Mouse (Mus musculus) bone marrow macrophage, adult 2 months (primary cell): ENCODE results near the gene Cmtm1. TPM values are rescaled to one million over a fixed set of nuclear protein-coding genes. Genes with fewer than 3 reads are reported as not detected.
"Not testable (repeated sequence)": the region's sequence is repeated elsewhere in the genome, so short reads cannot be mapped to it uniquely, and the experiment has no call there.

Source experiments
- H3K27ac ChIP-seq: 2 replicates; pipeline ENCODE4 v1.5.1; 2012; ENCODE audit warnings: low read depth, low read length; ENCODE audit not compliant: insufficient read depth
- H3K4me1 ChIP-seq: 2 replicates; pipeline ENCODE4 v1.6.1; 2012; ENCODE audit warnings: low read length; ENCODE audit not compliant: control insufficient read depth, insufficient read depth
- H3K4me3 ChIP-seq: 2 replicates; pipeline ENCODE4 v1.5.1; 2012; ENCODE audit warnings: mild to moderate bottlenecking, low read length, moderate library complexity; ENCODE audit not compliant: insufficient read depth
- CTCF ChIP-seq: IDR thresholded peaks from 2 replicates; pipeline ENCODE4 v1.5.1; 2012; ENCODE audit warnings: low read depth, mild to moderate bottlenecking, low read length, moderate library complexity
- POLR2A ChIP-seq: IDR thresholded peaks from 2 replicates; pipeline ENCODE4 v1.6.1; 2012; ENCODE audit warnings: mild to moderate bottlenecking, low read depth, low read length, borderline replicate concordance
- polyA plus RNA-seq: library from polyadenylated mRNA; stranded (reverse); fragments of >200 nt; gene quantifications from 2 replicates; pipeline ENCODE4 v1.2.4, GENCODE M21; 2012; ENCODE audit not compliant: missing spikeins, insufficient read depth, insufficient read length

Gene Cmtm1
- polyA plus RNA-seq, 1 experiment = not detected

DNA sequence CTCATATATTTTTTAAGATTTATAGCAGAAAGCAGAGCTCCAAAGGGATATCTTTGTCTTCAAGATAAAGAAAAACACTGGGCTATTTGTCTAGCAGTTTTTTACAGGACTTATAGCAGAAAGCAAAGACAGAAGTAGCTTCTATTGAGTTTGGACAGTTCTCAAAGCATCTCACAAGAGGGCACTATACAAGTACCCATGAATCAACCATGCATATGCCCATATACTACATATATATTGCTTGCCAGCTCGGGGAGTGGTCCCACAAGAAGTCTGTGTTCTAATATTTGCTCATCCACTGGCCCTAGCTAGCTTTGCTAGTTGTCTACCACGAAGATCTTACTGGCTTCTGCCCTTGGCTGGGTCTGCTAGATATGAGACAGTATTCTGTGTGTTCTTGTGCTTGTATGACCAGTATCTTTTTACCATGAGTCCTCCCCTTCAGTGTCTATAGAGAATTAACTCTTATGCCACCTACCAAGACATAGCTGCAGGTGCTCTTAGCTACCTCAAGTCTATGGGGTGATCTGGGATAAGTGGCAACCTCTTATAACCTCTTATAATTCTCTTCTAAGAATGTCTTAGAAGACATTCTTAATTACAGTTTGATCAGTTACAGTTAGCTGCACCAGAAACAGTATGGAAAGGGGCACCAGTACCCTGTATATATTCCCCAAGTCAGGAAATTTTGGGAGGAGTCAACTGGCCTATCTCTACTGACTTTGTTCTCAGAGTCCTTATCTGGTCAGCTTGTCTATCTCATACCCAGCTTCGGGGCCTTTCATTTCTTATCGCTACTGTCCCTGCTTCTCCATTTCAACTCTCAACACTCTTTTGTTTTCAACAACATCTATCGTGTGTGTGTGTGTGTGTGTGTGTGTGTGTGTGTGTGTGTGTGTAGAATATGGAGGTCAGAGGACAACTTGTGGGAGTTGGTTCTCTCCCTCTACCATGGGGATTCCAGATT lies 23.0 kb upstream of the Cmtm1 start:
- H3K4me3 ChIP-seq = no peak overlapping the region
- TF ChIP-seq CTCF (no peak), POLR2A (no peak)
- H3K27ac ChIP-seq = peak overlapping the region; percentile 90
- H3K4me1 ChIP-seq = peaks cover 15% of the 10 kb centered on the region

DNA sequence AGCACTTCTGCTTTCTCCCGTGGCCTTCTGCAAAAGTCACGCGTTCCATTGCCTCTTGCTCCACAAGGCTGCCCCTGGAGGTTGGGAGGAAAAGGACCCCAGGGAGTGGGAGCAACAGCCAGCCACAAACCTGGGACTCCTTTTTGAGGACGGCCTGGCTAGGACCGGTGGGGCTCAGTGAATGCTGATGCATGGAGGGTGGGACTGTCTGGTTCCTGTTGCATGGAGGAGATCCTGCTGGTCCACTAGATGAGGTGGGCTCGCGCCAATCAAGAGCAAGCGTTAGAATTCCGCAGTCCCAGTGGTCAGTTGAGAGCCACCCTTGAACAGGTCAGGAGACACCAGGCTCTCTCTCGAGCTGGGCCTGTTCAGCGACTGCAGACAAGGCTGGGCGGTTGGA lies 12.0 kb upstream of the Cmtm1 start, which contains the start of gene Cmtm2b:
Gene Cmtm2b, plus strand, starts transcription at position 301 of the 400 bp plus-strand sequence.
- not testable (repeated sequence) for H3K4me1 ChIP-seq, H3K27ac ChIP-seq

DNA sequence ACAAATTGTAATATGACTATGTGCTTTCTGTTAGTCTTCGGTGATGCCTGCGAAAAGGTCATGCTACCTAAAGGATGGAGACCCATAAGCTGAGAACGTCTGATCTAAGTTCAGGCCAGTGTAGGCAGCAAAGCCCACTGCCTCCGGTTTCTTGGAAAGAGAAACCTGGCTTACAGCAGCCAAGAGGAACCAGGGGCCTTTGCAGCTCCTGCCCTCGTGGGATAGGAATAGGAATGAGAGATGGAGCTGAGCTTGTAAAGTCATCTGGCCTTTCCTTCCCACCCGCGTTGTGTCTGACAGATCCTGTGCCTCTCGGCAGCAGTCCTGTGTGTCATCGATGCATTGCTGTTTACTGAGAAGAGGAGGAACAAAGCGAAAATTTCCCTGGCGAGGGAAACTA lies 11.3 kb upstream of the Cmtm1 start, which contains the start of gene Gm11020:
Gene Gm11020, plus strand, starts transcription at position 301 of the 400 bp plus-strand sequence.
- H3K4me1 ChIP-seq, H3K4me3 ChIP-seq, H3K27ac ChIP-seq: not testable (repeated sequence)

More for the DNA sequence above, 12.0 kb upstream of the Cmtm1 start, which contains the start of gene Cmtm2b:
- not testable (repeated sequence) for H3K4me3 ChIP-seq

DNA sequence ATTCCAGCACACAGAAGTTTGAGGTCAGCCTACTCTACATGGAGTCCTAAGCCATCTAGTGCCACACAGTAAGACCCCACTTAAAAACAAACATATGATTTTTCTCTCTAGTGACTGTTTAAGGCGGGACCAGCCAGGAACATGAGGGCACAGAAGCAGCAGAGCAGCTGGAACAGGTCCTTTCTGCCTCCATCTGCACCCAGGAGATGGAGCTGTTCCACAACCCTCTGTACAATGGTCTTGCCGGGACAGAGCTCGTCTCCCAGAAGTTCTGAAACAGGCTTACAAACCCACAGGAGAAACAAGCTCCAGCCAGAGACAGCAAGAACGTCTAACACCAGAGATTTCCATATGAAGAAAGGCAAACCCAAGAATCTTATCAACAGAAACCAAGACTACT lies 3.4 kb upstream of the Cmtm1 start:
- Histone ChIP-seq H3K27ac (no peak overlapping the region), H3K4me1 (peaks cover 2% of the 10 kb centered on the region), H3K4me3 (no peak overlapping the region)
- TF ChIP-seq POLR2A (no peak), CTCF (no peak)

DNA sequence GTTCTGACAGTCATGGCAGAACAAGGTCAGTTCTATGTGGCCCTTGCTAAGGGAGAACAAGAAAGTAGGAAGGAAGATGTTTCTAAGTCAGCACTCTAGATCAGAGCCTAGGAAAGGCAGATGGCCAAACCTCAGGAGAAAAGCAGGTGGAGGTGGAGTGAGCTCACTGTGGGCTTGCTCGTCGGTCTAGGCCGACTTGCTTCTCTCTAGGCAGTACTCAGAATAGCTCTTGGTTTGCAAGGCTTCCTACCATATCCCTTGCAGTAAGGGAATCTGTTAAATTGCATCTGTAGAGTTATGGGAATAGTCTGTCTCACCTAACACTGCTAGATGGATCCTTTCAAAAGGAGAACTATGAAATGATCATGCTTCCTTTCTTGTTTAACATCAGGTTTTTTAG lies 2.1 kb upstream of the Cmtm1 start:
- not testable (repeated sequence) for H3K27ac ChIP-seq, H3K4me3 ChIP-seq, H3K4me1 ChIP-seq

DNA sequence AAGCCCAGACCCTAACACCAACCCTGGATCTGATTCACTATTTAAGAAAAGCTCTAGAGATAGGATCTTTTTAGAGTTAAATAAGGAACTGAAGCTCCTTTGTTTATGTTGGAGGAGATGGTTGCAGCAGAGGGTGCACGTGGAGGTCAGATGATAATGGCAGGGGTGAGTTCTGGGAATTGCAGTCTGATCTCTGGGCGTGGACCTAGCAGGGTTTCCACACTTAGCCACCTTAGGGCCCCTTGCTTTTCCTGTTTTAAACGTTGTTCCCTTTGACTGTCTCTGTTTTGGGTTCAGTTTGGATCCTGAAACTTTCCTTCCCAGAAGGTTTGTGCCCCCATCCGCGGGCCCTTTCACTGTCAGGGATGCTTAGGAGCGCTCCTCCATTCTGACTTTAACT lies 1.6 kb downstream of the Cmtm1 start:
- not testable (repeated sequence) for H3K4me1 ChIP-seq, H3K27ac ChIP-seq, H3K4me3 ChIP-seq

DNA sequence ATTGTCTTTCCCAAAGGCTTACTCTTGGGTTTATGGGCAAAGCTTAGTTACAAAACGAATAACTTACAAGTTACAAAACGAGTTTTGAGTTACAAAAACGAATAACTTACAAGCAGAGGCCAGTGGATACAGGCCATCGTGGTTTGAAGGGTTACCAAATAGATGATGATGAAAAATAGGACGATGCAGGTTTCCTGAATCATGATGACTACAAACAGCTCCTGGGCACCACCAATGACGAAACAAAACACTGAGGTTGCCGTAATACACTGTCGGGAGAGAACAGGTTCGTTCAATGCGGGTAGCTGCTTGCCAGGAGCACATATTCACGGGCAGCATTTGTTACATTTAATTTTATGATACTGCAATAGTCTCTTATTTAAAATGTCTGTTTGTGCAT lies 5.0 kb downstream of the Cmtm1 start:
- TF ChIP-seq POLR2A (no peak), CTCF (no peak)
- peaks cover 3% of the 10 kb centered on the region for H3K4me1 ChIP-seq
- no peak overlapping the region for H3K4me3 ChIP-seq
- H3K27ac ChIP-seq = no peak overlapping the region

DNA sequence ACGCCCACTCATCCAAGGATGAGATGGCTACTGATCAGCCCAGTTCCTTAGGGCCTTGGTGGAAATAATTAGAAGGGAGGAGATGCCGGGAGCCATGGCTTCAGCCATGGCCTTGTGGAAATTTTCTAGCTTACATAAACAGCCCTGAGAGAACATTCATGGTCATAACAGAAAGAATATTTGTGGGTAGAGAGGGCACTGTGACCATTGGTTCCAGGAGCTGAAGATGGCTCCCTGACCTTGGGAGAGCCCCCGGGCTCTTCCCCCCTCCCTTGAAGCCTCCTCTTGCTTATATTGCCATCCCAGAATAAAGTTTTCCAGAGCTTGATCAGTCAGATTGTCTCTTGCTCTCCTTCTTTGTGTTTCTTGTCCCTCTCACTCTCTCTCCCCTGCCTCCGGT lies 7.4 kb downstream of the Cmtm1 start:
- not testable (repeated sequence) for H3K4me1 ChIP-seq, H3K4me3 ChIP-seq, H3K27ac ChIP-seq

DNA sequence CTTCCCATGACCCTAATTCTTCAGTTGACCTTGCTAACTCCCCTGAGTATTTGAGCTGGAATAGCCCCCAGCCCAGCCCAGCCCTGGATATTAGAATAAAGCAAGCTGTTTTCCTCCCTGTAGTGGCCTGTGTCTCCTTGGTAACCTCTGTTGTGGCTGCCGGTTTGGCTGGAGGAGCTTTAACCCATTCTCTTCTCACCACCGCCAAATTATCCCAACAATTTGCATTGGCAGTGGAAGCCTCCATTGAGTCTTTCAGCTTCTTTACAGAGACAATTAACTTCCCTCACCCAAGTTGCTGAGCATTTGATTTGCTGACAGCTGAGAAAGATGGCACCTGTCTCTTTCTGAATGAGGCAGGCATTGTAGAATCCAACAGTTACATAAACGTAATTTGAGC lies 8.4 kb downstream of the Cmtm1 start:
- H3K27ac ChIP-seq, H3K4me3 ChIP-seq, H3K4me1 ChIP-seq: not testable (repeated sequence)

DNA sequence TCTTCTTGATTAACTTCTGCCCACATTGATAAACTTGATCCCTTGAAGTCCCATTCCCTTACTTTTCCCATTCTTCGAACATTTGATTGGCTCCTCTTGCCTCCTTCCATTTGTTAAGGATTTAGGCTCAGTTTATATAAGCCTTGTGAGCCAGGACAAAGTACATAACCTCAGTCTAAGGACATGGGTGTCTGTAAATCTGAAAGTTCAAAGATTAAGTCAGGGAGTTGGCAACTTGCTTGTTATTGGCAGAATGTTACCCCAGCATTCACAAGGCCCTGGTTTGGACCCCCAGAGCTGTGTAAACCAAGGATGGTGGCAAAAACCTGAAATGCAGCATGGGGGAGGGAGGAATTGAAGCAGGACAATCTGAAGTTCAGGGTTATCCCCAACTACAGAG lies 15.5 kb downstream of the Cmtm1 start:
- Histone ChIP-seq H3K27ac (no peak overlapping the region), H3K4me3 (no peak overlapping the region), H3K4me1 (no peaks in the 10 kb centered on the region)
- TF ChIP-seq CTCF (no peak), POLR2A (no peak)

DNA sequence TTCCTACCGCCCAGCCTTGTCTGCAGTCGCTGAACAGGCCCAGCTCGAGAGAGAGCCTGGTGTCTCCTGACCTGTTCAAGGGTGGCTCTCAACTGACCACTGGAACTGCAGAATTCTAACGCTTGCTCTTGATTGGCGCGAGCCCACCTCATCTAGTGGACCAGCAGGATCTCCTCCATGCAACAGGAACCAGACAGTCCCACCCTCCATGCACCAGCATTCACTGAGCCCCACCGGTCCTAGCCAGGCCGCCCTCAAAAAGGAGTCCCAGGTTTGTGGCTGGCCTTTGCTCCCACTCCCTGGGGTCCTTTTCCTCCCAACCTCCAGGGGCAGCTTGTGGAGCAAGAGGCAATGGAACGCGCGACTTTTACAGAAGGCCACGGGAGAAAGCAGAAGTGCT lies 16.9 kb downstream of the Cmtm1 start, which contains the start of gene Cmtm2a:
Gene Cmtm2a, minus strand, starts transcription at position 101 of the 400 bp plus-strand sequence.
- H3K4me3 ChIP-seq, H3K4me1 ChIP-seq, H3K27ac ChIP-seq: not testable (repeated sequence)
